Mouse (Mus musculus) stomach, embryonic 15.5 days (tissue): ENCODE data around the gene Serpinf2. TPM values are rescaled to one million over a fixed set of nuclear protein-coding genes. Genes with fewer than 3 reads are reported as not detected.
A peak's percentile ranks its signal among the peaks of the same experiment; 100 is the strongest.

Source experiments
- ATAC-seq: fragments of 200-750 bp; cut with Nextera tagmentation; 2 replicates; pipeline ENCODE4 v1.8.0; 2017; ENCODE audit warnings: low read depth, moderate number of reproducible peaks, moderate TSS enrichment; ENCODE audit not compliant: insufficient read depth, low FRiP score
- H3K27ac ChIP-seq: fragments of 300-500 bp; sonication (generic); 2 replicates; pipeline ENCODE4 v1.5.1; 2015; ENCODE audit warnings: mild to moderate bottlenecking, inconsistent platforms
- H3K27me3 ChIP-seq: fragments of 300-500 bp; sonication (generic); replicated peaks from 2 replicates; pipeline ENCODE4 v1.6.1; 2015; ENCODE audit warnings: inconsistent platforms
- H3K36me3 ChIP-seq: fragments of 300-500 bp; sonication (generic); 2 replicates; pipeline ENCODE4 v1.6.1; 2015; ENCODE audit warnings: inconsistent platforms
- H3K4me1 ChIP-seq: fragments of 300-500 bp; sonication (generic); 2 replicates; pipeline ENCODE4 v1.6.1; 2015; ENCODE audit warnings: inconsistent platforms
- H3K4me2 ChIP-seq: fragments of 300-500 bp; sonication (generic); 2 replicates; pipeline ENCODE4 v1.6.1; 2015; ENCODE audit warnings: mild to moderate bottlenecking, inconsistent platforms
- H3K4me3 ChIP-seq: fragments of 300-500 bp; sonication (generic); replicated peaks from 2 replicates; pipeline ENCODE4 v1.5.1; 2015; ENCODE audit warnings: inconsistent platforms
- H3K9ac ChIP-seq: fragments of 300-500 bp; sonication (generic); 2 replicates; pipeline ENCODE4 v1.6.1; 2015; ENCODE audit warnings: inconsistent platforms
- H3K9me3 ChIP-seq: fragments of 300-500 bp; sonication (generic); 2 replicates; pipeline ENCODE4 v1.6.1; 2016; ENCODE audit warnings: inconsistent platforms
- WGBS: fragments of 180-500 bp; shearing (Covaris S2); methylation state at CpG from one replicate; pipeline ENCODE4 v1.1.7; 2015; 5-methylcytosine and 5-hydroxymethylcytosine counted together
- polyA plus RNA-seq: library from polyadenylated mRNA; unstranded; fragments of >200 nt; fragmentation: Nextera tagmentation; extraction: Ambion mirVana; gene quantifications from 2 replicates; pipeline ENCODE4 v1.2.1, GENCODE M21; 2015

Gene Serpinf2
- polyA plus RNA-seq, 1 experiment from 2014 or later: 64.1 TPM

DNA sequence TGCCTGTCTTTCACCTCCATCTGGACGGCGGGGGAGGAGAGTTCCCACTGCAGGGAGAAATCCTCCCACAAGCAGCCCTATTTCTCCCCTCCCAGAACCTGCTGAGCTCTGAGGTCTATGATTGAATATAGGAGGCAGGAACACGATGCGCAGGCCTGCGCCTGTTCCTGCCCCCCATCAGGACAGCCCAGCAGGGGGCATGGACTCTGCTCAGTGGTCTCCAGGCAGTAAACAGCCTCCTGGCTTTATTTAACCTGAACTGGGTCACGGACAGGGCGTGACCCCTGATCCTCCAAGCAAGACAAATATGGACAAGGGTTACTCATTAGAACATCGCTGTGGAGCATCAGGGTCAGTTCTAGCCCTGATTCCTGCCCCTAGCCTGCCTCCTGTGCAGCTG is 4.3 kb upstream of the Serpinf2 start:
- Histone ChIP-seq H3K36me3 (peaks cover 11% of the 10 kb centered on the region), H3K27me3 (no peaks in the 10 kb centered on the region), H3K4me2 (no peak overlapping the region), H3K9me3 (no peaks in the 10 kb centered on the region), H3K4me1 (no peaks in the 10 kb centered on the region), H3K27ac (no peak overlapping the region), H3K4me3 (no peak overlapping the region), H3K9ac (no peak overlapping the region)
- ATAC-seq: peak; percentile 53; the same call in 1 of the 2 replicates
- WGBS: 54% methylated on average over 8 of the region's 8 CpGs

- no peak for ATAC-seq
- Histone ChIP-seq H3K4me2 (no peak overlapping the region), H3K9ac (no peak overlapping the region), H3K4me1 (no peaks in the 10 kb centered on the region), H3K27ac (no peak overlapping the region), H3K27me3 (no peaks in the 10 kb centered on the region), H3K36me3 (peaks cover 7% of the 10 kb centered on the region), H3K9me3 (no peaks in the 10 kb centered on the region), H3K4me3 (no peak overlapping the region)
- 93% methylated on average over 16 of the region's 16 CpGs for WGBS
These were observed 2.2 kb upstream of the Serpinf2 start for GRCm38 (mm10) chr11:75441601-75442000.

GRCm38 (mm10) chr11:75441034-75441433 is 1.6 kb upstream of the Serpinf2 start:
- no peak overlapping the region for H3K27ac ChIP-seq
- peaks cover 7% of the 10 kb centered on the region for H3K36me3 ChIP-seq
- H3K4me2 ChIP-seq: no peak overlapping the region
- no peaks in the 10 kb centered on the region for H3K4me1 ChIP-seq
- no peak overlapping the region for H3K4me3 ChIP-seq
- H3K9me3 ChIP-seq: no peaks in the 10 kb centered on the region
- no peak overlapping the region for H3K9ac ChIP-seq
- H3K27me3 ChIP-seq: no peaks in the 10 kb centered on the region
- 83% methylated on average over 7 of the region's 7 CpGs for WGBS
- no peak for ATAC-seq

GRCm38 (mm10) chr11:75439951-75440350 is 560 bp upstream of the Serpinf2 start:
- 95% methylated on average over 3 of the region's 3 CpGs for WGBS
- no peak overlapping the region for H3K4me2 ChIP-seq
- no peaks in the 10 kb centered on the region for H3K27me3 ChIP-seq
- no peak for ATAC-seq
- peaks cover 7% of the 10 kb centered on the region; the same call in 1 of the 2 replicates for H3K36me3 ChIP-seq
- H3K9me3 ChIP-seq: no peaks in the 10 kb centered on the region
- H3K27ac ChIP-seq: no peak overlapping the region
- H3K9ac ChIP-seq: no peak overlapping the region
- no peaks in the 10 kb centered on the region for H3K4me1 ChIP-seq
- H3K4me3 ChIP-seq: no peak overlapping the region

DNA sequence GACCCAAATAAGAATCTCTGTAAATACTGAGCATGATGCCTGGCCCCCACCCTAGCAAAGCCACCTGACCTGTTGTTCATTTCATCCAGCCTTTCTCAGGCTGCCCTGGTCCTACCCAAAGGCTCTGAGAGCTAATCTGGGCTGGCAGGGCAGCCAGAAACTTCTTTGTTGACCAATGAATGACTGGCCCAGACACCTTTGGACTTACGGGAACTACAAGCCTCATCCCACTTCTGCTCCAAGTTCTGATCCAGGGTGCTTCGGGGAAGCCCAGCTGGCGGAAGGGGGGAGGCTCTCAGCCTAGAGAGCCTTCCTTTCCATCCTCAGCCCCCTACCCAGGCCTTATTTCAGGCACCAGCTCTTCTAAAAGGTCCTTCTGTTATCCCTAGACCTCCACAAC is 587 bp downstream of the Serpinf2 start:
- no peak overlapping the region for H3K9ac ChIP-seq

DNA sequence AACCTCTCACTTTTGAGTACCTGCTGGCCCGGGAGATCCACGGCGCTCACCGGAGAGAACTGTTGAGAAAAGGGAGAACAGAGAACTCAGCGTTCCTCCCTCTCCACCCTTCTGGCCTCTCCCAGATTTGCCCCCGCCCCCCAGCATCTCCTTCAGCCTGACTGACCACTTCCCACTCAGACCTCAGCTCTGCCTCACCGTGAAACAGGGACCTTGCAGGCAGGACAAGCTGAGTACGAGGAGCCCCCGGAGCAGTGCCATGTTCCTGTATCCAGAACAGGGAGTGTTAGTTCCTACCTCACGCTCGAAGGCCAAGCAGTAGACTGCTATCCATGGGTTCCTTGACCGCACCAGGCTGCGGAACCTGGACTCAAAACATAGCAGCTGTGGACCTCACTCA is 1.2 kb downstream of the Serpinf2 start:
- no peak for ATAC-seq
- H3K9ac ChIP-seq: no peak overlapping the region
- H3K4me2 ChIP-seq: no peak overlapping the region
- no peak overlapping the region for H3K4me3 ChIP-seq
- no peak overlapping the region for H3K27ac ChIP-seq
- 70% methylated on average over 13 of the region's 13 CpGs for WGBS
- H3K9me3 ChIP-seq: no peaks in the 10 kb centered on the region
- peaks cover 4% of the 10 kb centered on the region; the same call in 1 of the 2 replicates for H3K36me3 ChIP-seq
- H3K27me3 ChIP-seq: no peaks in the 10 kb centered on the region
- no peaks in the 10 kb centered on the region for H3K4me1 ChIP-seq

More for the DNA sequence above, 587 bp downstream of the Serpinf2 start:
- Histone ChIP-seq H3K4me1 (no peaks in the 10 kb centered on the region), H3K36me3 (peaks cover 4% of the 10 kb centered on the region; the same call in 1 of the 2 replicates), H3K9me3 (no peaks in the 10 kb centered on the region), H3K27me3 (no peaks in the 10 kb centered on the region), H3K4me2 (peak overlapping the region; percentile 21; the same call in 1 of the 2 replicates), H3K4me3 (peak overlapping the region; percentile 3; the same call in 1 of the 2 replicates), H3K27ac (peak overlapping the region; percentile 17; the same call in 1 of the 2 replicates)
- no peak for ATAC-seq
- 80% methylated on average over 3 of the region's 3 CpGs for WGBS

DNA sequence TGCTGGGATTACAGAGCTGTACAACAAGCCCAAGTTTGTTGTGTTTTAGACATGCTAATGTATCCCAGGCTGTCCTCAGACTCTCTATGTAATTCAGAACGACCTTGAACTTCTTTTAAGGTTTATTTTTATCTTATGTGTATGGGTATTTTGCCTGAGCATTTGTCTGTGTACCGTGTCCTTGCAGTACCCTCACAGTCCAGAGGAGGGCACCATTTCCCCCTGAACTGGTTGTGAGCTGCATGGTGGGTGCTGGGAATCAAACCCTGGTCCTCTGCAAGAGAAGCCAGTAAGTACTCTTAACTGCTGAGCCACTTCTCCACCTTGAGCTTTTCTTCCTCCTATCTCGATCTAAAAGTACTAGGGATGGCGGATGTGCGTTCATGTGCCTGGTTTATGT is 5.3 kb downstream of the Serpinf2 start:
- 85% methylated on average over 5 of the region's 5 CpGs for WGBS
- no peaks in the 10 kb centered on the region for H3K9me3 ChIP-seq
- H3K27me3 ChIP-seq: no peaks in the 10 kb centered on the region
- no peak overlapping the region for H3K4me3 ChIP-seq
- no peak overlapping the region for H3K9ac ChIP-seq
- H3K4me2 ChIP-seq: no peak overlapping the region
- no peak overlapping the region for H3K27ac ChIP-seq
- no peak for ATAC-seq
- no peaks in the 10 kb centered on the region for H3K36me3 ChIP-seq
- no peaks in the 10 kb centered on the region for H3K4me1 ChIP-seq

- H3K4me2 ChIP-seq: no peak overlapping the region
- H3K4me3 ChIP-seq: no peak overlapping the region
- H3K9ac ChIP-seq: no peak overlapping the region
- 87% methylated on average over 11 of the region's 11 CpGs for WGBS
- ATAC-seq: no peak
- no peaks in the 10 kb centered on the region for H3K9me3 ChIP-seq
- no peaks in the 10 kb centered on the region for H3K4me1 ChIP-seq
- H3K27ac ChIP-seq: no peak overlapping the region
- no peaks in the 10 kb centered on the region for H3K27me3 ChIP-seq
- no peaks in the 10 kb centered on the region for H3K36me3 ChIP-seq
These were observed 8.1 kb downstream of the Serpinf2 start for GRCm38 (mm10) chr11:75431307-75431706.

GRCm38 (mm10) chr11:75429019-75429705 is 10.2 kb downstream of the Serpinf2 start:
- H3K9ac ChIP-seq: no peak overlapping the region
- H3K27me3 ChIP-seq: no peaks in the 10 kb centered on the region
- WGBS: 71% methylated on average over 9 of the region's 9 CpGs
- no peak overlapping the region for H3K4me2 ChIP-seq
- no peak overlapping the region for H3K27ac ChIP-seq
- H3K4me3 ChIP-seq: no peak overlapping the region
- H3K9me3 ChIP-seq: no peaks in the 10 kb centered on the region
- no peaks in the 10 kb centered on the region for H3K36me3 ChIP-seq
- ATAC-seq: no peak
- no peaks in the 10 kb centered on the region for H3K4me1 ChIP-seq

DNA sequence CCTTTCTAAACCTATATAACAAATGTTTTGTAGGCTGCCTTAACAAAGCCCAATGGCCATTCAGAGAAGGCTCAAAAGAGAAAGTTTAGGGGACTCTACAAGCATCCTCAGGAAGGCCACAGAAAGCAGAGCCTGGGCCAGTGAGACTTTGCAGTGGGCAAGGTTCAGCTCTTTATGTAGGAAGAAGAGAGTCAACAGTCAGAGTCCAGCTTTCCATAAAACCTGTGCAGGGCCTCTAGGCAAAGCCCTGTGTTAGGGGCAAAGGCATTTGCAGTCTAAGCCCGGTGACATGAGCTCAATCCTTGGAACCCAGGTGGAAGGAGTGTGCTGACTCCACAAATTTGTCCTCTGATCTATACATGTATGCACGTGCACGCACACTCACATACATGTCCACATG is 14.9 kb downstream of the Serpinf2 start:
- no peak for ATAC-seq
- H3K9ac ChIP-seq: no peak overlapping the region
- H3K4me3 ChIP-seq: no peak overlapping the region
- H3K9me3 ChIP-seq: no peaks in the 10 kb centered on the region
- no peaks in the 10 kb centered on the region for H3K27me3 ChIP-seq
- peaks cover 9% of the 10 kb centered on the region for H3K4me1 ChIP-seq
- H3K36me3 ChIP-seq: no peaks in the 10 kb centered on the region
- no peak overlapping the region for H3K27ac ChIP-seq
- H3K4me2 ChIP-seq: no peak overlapping the region
- 91% methylated on average over 3 of the region's 3 CpGs for WGBS

GRCm38 (mm10) chr11:75424033-75424432 is 15.4 kb downstream of the Serpinf2 start:
- no peaks in the 10 kb centered on the region for H3K9me3 ChIP-seq
- peaks cover 9% of the 10 kb centered on the region for H3K4me1 ChIP-seq
- no peak overlapping the region for H3K4me2 ChIP-seq
- no peak for ATAC-seq
- H3K27ac ChIP-seq: no peak overlapping the region
- WGBS: 84% methylated on average over 9 of the region's 9 CpGs
- no peak overlapping the region for H3K4me3 ChIP-seq
- no peaks in the 10 kb centered on the region for H3K36me3 ChIP-seq
- no peaks in the 10 kb centered on the region for H3K27me3 ChIP-seq
- H3K9ac ChIP-seq: no peak overlapping the region

DNA sequence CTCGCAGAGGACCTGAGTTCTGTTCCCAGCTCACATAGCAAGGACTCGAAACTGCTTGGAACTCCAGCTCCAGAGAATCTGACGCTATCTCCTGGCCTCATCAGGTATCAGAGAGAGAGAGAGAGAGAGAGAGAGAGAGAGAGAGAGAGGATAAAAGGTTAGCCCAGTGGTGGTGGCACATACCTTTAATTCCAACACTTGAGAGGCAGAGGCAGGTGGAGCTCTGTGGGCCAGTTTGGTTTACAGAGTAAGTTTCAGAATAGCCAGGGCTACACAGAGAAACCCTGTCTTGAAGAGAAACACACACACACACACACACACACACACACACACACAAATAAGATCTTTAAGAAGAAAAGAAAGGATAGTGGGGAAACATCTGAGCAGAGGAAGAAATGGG is 16.3 kb downstream of the Serpinf2 start:
- 89% methylated on average over 3 of the region's 3 CpGs for WGBS
- Histone ChIP-seq H3K36me3 (no peaks in the 10 kb centered on the region), H3K4me3 (no peak overlapping the region), H3K27me3 (no peaks in the 10 kb centered on the region), H3K4me1 (peaks cover 9% of the 10 kb centered on the region), H3K9me3 (no peaks in the 10 kb centered on the region), H3K9ac (no peak overlapping the region), H3K4me2 (no peak overlapping the region), H3K27ac (no peak overlapping the region)
- ATAC-seq: no peak
